Mouse (Mus musculus): ENCODE data around the gene Rpl39l. TPM values are rescaled to one million over a fixed set of nuclear protein-coding genes. Genes with fewer than 3 reads are reported as not detected.

Gene Rpl39l
- 0.67 TPM in 1 of 2 replicates, not detected in the other for polyA plus RNA-seq (2014; fragmentation: Nextera tagmentation; extraction: Ambion mirVana)

DNA sequence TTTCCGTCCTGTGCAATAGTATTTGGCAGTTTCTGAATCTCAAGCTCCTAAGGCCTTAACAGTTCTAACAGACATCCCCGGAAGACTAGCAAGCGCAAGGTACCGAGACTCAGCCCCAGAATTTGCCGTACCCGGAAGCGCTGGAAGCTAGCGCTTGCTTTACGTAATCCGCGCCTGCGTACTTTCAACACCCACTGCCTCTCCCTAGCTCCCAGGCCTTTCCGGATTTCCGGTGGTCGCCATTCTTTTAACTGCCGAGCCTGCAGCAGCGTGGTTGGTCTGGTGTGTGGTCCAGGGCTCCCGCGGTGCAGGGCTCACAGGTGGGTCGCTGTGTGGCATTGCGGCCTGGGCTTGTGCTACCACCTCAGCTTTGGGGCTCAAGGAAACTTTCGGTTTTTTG, at the start of gene Rpl39l:
Gene Rpl39l (plus strand): TSS at position 222 of the 400 bp plus-strand sequence.
- Histone ChIP-seq H3K9ac (replicated peaks; ENCODE audit: low read length) (no peak within 1 kb of the TSS), H3K27ac (replicated peaks; ENCODE audit: low read depth, low read length) (no peak within 1 kb of the TSS), H3K4me1 (ENCODE audit: control insufficient read depth, insufficient read depth, low read length) (no peaks in the 10 kb centered on the region), H3K4me2 (ENCODE audit: low read depth, low read length) (no peak within 1 kb of the TSS), H3K9me3 (replicated peaks; ENCODE audit: control insufficient read depth, low read length) (no peaks in the 10 kb centered on the region), H3K27me3 (ENCODE audit: control insufficient read depth, insufficient read depth, low read length) (no peaks in the 10 kb centered on the region), H3K36me3 (replicated peaks; ENCODE audit: control insufficient read depth, insufficient read depth, low read depth, low read length) (no peaks in the 10 kb centered on the region), H3K4me3 (ENCODE audit: low read depth, low read length) (no peak within 1 kb of the TSS)
- WGBS, result 80% methylated on average over 22 of the region's 22 CpGs
- ATAC-seq (replicated peaks; ENCODE audit: insufficient number of reproducible peaks, low FRiP score, low TSS enrichment, low read depth) (no peak), DNase-seq (ENCODE audit: low spot score) (no peak)

DNA sequence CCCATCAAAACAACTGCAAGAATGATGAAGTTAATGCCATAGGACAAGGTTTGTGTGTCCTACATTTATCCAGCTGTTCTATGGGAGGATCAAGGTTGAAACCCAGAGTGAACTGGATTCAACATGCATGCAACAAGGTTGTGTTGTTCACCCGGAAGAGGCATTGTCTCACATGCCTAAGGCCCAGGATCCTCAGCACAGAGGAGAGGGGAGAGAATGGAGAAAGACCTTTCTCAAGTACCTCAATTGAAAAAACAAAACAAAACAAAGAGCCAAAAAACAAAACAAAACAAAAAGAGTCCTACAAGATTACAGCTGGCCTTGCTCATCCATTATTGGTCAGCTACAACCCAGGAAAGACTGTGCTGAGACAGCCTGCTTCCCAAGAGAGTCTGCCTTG, 42.4 kb upstream of the Rpl39l start:
- no peaks in the 10 kb centered on the region for H3K36me3 ChIP-seq (replicated peaks; ENCODE audit: control insufficient read depth, insufficient read depth, low read depth, low read length)
- H3K4me1 ChIP-seq (ENCODE audit: control insufficient read depth, insufficient read depth, low read length), result no peaks in the 10 kb centered on the region
- no peak overlapping the region for H3K9ac ChIP-seq (replicated peaks; ENCODE audit: low read length)
- ATAC-seq (replicated peaks; ENCODE audit: insufficient number of reproducible peaks, low FRiP score, low TSS enrichment, low read depth), result no peak
- DNase-seq (ENCODE audit: low spot score), result no peak
- H3K27me3 ChIP-seq (ENCODE audit: control insufficient read depth, insufficient read depth, low read length), result no peaks in the 10 kb centered on the region
- H3K9me3 ChIP-seq (replicated peaks; ENCODE audit: control insufficient read depth, low read length), result no peaks in the 10 kb centered on the region
- no peak overlapping the region for H3K27ac ChIP-seq (replicated peaks; ENCODE audit: low read depth, low read length)
- H3K4me2 ChIP-seq (ENCODE audit: low read depth, low read length), result no peak overlapping the region
- no peak overlapping the region for H3K4me3 ChIP-seq (ENCODE audit: low read depth, low read length)
- 94% methylated on average over 1 of the region's 1 CpGs for WGBS

DNA sequence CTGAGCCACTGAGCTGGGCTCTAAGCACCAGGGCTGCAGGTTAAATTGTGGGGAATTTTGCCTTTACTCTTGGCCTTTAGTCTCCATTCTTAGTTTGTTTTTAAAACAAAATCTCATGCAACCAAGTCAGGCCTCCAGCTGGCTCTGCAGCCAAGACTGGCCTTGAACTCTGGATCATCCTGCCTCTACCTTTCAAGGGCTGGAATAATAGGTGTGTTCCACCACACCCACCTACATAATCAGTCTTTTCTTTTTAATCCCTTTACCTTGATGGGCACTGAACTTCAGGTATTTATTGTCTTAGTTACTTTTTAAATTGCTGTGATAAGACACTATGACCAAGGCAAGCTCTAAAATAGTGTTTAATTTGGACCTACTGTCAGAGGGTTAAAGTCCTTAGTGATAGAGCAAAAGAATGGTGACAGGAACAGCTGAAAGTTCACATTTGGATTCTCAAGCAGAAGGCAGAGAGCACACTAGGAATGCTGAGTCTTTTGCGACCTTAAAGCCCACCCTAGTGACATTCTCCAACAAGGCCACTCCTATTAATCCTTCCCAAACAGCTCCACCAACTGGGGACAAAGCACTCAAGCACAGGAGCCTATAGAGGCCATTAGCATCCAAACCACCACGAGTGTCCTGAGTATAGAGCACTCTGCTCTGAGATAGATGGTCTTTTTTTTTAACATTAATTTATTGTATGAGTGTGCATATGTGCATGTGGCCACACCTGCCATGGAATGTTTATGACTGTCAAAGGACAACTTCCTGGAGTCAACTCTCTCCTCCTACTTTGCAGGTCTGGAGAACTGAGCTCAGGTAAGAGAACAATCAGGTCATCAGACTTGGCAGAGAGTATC, 40.7 kb upstream of the Rpl39l start:
- Histone ChIP-seq H3K27ac (replicated peaks; ENCODE audit: low read depth, low read length) (no peak overlapping the region), H3K9ac (replicated peaks; ENCODE audit: low read length) (no peak overlapping the region), H3K4me3 (ENCODE audit: low read depth, low read length) (no peak overlapping the region), H3K4me2 (ENCODE audit: low read depth, low read length) (no peak overlapping the region), H3K4me1 (ENCODE audit: control insufficient read depth, insufficient read depth, low read length) (no peaks in the 10 kb centered on the region), H3K27me3 (ENCODE audit: control insufficient read depth, insufficient read depth, low read length) (no peaks in the 10 kb centered on the region), H3K36me3 (replicated peaks; ENCODE audit: control insufficient read depth, insufficient read depth, low read depth, low read length) (no peaks in the 10 kb centered on the region), H3K9me3 (replicated peaks; ENCODE audit: control insufficient read depth, low read length) (no peaks in the 10 kb centered on the region)
- WGBS, result 66% methylated on average over 2 of the region's 2 CpGs
- no peak for DNase-seq (ENCODE audit: low spot score)
- no peak for ATAC-seq (replicated peaks; ENCODE audit: insufficient number of reproducible peaks, low FRiP score, low TSS enrichment, low read depth)

DNA sequence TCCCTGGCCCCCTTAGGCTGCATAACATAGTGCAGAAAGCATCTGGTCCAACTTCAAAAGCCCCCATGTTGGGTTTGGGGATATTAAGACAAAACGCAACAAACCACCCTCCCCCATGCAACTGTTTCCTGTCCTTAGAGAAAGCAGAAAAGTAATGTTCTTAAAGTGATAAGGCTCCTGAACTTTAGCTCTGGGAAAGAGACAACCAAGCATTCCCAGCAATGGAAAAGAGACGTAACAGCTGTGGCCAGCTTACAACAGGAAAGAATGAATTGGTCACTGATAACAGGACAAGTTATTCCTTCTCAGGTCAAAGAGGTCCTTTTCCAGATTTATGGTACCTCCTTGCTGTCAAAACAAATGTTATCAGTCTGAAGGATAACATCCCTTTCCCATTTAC, 26.9 kb upstream of the Rpl39l start:
- no peak for ATAC-seq (replicated peaks; ENCODE audit: insufficient number of reproducible peaks, low FRiP score, low TSS enrichment, low read depth)
- no peak overlapping the region for H3K4me2 ChIP-seq (ENCODE audit: low read depth, low read length)
- DNase-seq (ENCODE audit: low spot score), result no peak
- H3K9me3 ChIP-seq (replicated peaks; ENCODE audit: control insufficient read depth, low read length), result no peaks in the 10 kb centered on the region
- no peak overlapping the region for H3K9ac ChIP-seq (replicated peaks; ENCODE audit: low read length)
- no peak overlapping the region for H3K27ac ChIP-seq (replicated peaks; ENCODE audit: low read depth, low read length)
- no peaks in the 10 kb centered on the region for H3K36me3 ChIP-seq (replicated peaks; ENCODE audit: control insufficient read depth, insufficient read depth, low read depth, low read length)
- no peaks in the 10 kb centered on the region for H3K4me1 ChIP-seq (ENCODE audit: control insufficient read depth, insufficient read depth, low read length)
- 62% methylated on average over 2 of the region's 2 CpGs for WGBS
- H3K4me3 ChIP-seq (ENCODE audit: low read depth, low read length), result no peak overlapping the region
- no peaks in the 10 kb centered on the region for H3K27me3 ChIP-seq (ENCODE audit: control insufficient read depth, insufficient read depth, low read length)

DNA sequence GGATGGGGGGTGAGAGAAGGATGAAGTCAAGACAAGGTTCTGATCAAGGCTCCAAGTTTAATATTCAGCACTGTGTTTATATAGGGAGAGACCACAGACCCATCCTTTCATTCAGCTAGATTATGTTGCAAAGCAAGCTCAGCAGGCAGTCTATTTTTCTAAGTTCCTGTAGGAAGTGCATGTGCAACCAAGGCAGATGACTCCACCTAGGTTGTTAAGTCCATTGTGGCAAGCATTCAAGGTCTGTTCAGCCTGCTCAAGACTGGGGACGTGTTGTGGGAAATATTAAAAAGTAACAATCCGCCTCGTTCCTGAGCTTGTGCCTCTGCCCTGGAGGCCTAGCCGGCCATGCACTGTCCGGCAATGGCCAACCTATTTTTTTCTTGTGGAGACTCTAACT, 22.6 kb upstream of the Rpl39l start:
- no peaks in the 10 kb centered on the region for H3K27me3 ChIP-seq (ENCODE audit: control insufficient read depth, insufficient read depth, low read length)
- DNase-seq (ENCODE audit: low spot score) (no peak), ATAC-seq (replicated peaks; ENCODE audit: insufficient number of reproducible peaks, low FRiP score, low TSS enrichment, low read depth) (no peak)
- no peak overlapping the region for H3K9ac ChIP-seq (replicated peaks; ENCODE audit: low read length)
- no peak overlapping the region for H3K27ac ChIP-seq (replicated peaks; ENCODE audit: low read depth, low read length)
- no peaks in the 10 kb centered on the region for H3K9me3 ChIP-seq (replicated peaks; ENCODE audit: control insufficient read depth, low read length)
- no peak overlapping the region for H3K4me3 ChIP-seq (ENCODE audit: low read depth, low read length)
- H3K36me3 ChIP-seq (replicated peaks; ENCODE audit: control insufficient read depth, insufficient read depth, low read depth, low read length), result no peaks in the 10 kb centered on the region
- 90% methylated on average over 5 of the region's 5 CpGs for WGBS
- H3K4me1 ChIP-seq (ENCODE audit: control insufficient read depth, insufficient read depth, low read length), result no peaks in the 10 kb centered on the region
- H3K4me2 ChIP-seq (ENCODE audit: low read depth, low read length), result no peak overlapping the region

DNA sequence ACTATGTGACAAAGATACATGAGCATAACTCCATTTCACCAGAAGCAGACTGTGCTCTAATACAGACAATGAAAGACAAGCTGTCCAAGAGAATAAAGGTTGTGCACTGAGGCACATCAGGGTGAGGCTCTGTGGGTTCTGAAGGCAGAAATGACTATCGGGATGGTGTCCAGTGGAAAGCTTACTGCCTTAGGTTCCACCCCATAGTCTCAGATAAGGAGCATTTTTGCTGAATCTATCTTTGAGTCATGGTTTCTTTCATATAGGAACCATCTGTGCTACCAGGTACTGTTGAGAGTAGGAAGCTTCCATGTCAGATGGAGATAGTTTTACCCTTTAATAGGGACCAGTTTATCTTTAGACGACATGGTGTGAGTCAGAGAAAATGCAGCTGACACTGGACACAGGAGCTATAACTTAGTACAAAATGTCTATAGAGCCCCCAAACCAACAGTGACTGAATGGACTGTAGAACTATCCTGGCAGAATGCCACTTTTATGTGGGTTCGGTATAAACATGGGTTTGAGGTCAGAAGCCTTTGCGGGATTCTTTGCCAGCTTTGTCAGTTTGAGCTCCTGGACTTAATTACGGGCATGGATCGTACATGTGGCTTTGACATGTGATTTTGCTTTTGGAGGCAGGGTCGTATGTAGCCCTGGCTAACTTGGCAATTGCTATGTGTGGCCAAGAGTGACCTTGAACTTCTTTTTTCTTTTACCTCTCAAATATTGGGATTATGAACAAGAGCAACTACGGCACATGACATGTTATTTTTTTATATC, 712 bp upstream of the Rpl39l start:
- no peak for DNase-seq (ENCODE audit: low spot score)
- Histone ChIP-seq H3K4me2 (ENCODE audit: low read depth, low read length) (no peak overlapping the region), H3K9me3 (replicated peaks; ENCODE audit: control insufficient read depth, low read length) (no peaks in the 10 kb centered on the region), H3K27ac (replicated peaks; ENCODE audit: low read depth, low read length) (no peak overlapping the region), H3K4me1 (ENCODE audit: control insufficient read depth, insufficient read depth, low read length) (no peaks in the 10 kb centered on the region), H3K27me3 (ENCODE audit: control insufficient read depth, insufficient read depth, low read length) (no peaks in the 10 kb centered on the region), H3K4me3 (ENCODE audit: low read depth, low read length) (no peak overlapping the region), H3K36me3 (replicated peaks; ENCODE audit: control insufficient read depth, insufficient read depth, low read depth, low read length) (no peaks in the 10 kb centered on the region), H3K9ac (replicated peaks; ENCODE audit: low read length) (no peak overlapping the region)
- WGBS, result 79% methylated on average over 8 of the region's 8 CpGs
- no peak for ATAC-seq (replicated peaks; ENCODE audit: insufficient number of reproducible peaks, low FRiP score, low TSS enrichment, low read depth)

DNA sequence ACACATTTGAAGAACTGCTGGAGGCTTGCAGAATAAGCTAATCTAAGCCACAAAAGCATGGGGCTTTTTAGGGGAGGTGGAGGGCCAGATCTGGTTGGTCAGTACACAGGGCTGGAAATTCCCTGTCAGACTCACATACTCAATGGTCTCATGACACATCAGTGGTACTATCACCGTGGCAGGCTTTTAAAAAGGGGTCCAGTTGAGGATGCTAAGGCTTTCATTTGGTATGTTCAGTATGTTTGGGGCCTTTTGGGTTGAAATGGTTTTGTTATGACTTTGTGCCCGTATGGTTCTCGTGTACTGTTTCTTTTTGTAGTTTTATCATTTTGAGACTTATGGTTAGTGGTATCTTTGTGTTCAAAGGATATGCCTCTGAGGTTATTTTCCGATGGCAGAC, 1.2 kb downstream of the Rpl39l start:
- WGBS, result 86% methylated on average over 4 of the region's 4 CpGs
- Histone ChIP-seq H3K27me3 (ENCODE audit: control insufficient read depth, insufficient read depth, low read length) (no peaks in the 10 kb centered on the region), H3K9me3 (replicated peaks; ENCODE audit: control insufficient read depth, low read length) (no peaks in the 10 kb centered on the region), H3K4me2 (ENCODE audit: low read depth, low read length) (no peak overlapping the region), H3K36me3 (replicated peaks; ENCODE audit: control insufficient read depth, insufficient read depth, low read depth, low read length) (no peaks in the 10 kb centered on the region), H3K9ac (replicated peaks; ENCODE audit: low read length) (no peak overlapping the region), H3K4me3 (ENCODE audit: low read depth, low read length) (no peak overlapping the region), H3K27ac (replicated peaks; ENCODE audit: low read depth, low read length) (no peak overlapping the region), H3K4me1 (ENCODE audit: control insufficient read depth, insufficient read depth, low read length) (no peaks in the 10 kb centered on the region)
- ATAC-seq (replicated peaks; ENCODE audit: insufficient number of reproducible peaks, low FRiP score, low TSS enrichment, low read depth) (no peak), DNase-seq (ENCODE audit: low spot score) (no peak)
